Mouse (Mus musculus) G1E (cell line): ENCODE results near the gene Kcnk1.

Experiments used
- CTCF ChIP-seq: IDR thresholded peaks from 2 replicates; pipeline ENCODE4 v1.5.1; 2012; ENCODE audit warnings: low read depth, low read length, inconsistent platforms, mixed read lengths
- GATA1 ChIP-seq: IDR thresholded peaks from 2 replicates; pipeline ENCODE4 v1.6.1; 2012; ENCODE audit warnings: borderline replicate concordance, low read length, inconsistent platforms, mixed read lengths
- TAL1 ChIP-seq: conservative IDR thresholded peaks from 2 replicates; pipeline ENCODE4 v1.6.1; 2012; ENCODE audit warnings: low read depth, low read length, inconsistent platforms, mixed read lengths

GRCm38 (mm10) chr8:126004953-126005352 lies 10.0 kb downstream of the Kcnk1 start:
- no peak for TF ChIP-seq CTCF
- no peak for TF ChIP-seq TAL1
- no peak for TF ChIP-seq GATA1
